Mouse (Mus musculus): ENCODE results near the gene Def6.

Gene Def6

GRCm38 (mm10) chr17:28274739-28275138 lies 67.2 kb downstream of the Def6 start:
- no peak for DNase-seq (ENCODE audit: extremely low spot score)

GRCm38 (mm10) chr17:28277226-28277625 lies 69.6 kb downstream of the Def6 start:
- no peak for DNase-seq (ENCODE audit: extremely low spot score)

GRCm38 (mm10) chr17:28277721-28278120 lies 70.1 kb downstream of the Def6 start:
- no peak for DNase-seq (ENCODE audit: extremely low spot score)

GRCm38 (mm10) chr17:28278156-28278555 lies 70.6 kb downstream of the Def6 start:
- no peak for DNase-seq (ENCODE audit: extremely low spot score)
